Mouse (Mus musculus) left cerebral cortex, postnatal 25 days (tissue): ENCODE results near the gene Ptrh1. TPM values are rescaled to one million over a fixed set of nuclear protein-coding genes. Genes with fewer than 3 reads are reported as not detected.

Source experiments
- DNase-seq, 2 experiments: peaks; one replicate each; pipeline ENCODE4 v3.0.0; 2022; ENCODE audit warnings: low spot score in 2 of 2, mixed read lengths in 1 of 2
- intact Hi-C: fragments of 180-260 bp; cut with DNase I; formaldehyde crosslinking; loops from one replicate; pipeline ENCODE4 v1.15.1; 2025
- total RNA-seq, 2 experiments: library from RNA; stranded (reverse); gene quantifications; 2 replicates each; pipeline ENCODE4 v1.2.3; 2021

Ptrh1 gene
- total RNA-seq, 2 experiments from 2014 or later, result 7.3 to 8.2 TPM

- intact Hi-C loops, result no loop called here
- DNase-seq, result no peak
Measured at GRCm38 (mm10) chr2:32825796-32826195, 50.2 kb downstream of the Ptrh1 start.

Other genes with a start within 250 kb of the Ptrh1 start
- gene Fam102a, start 240.5 kb upstream of the Ptrh1 start, total RNA-seq, result 10 to 100 TPM; 52.2 to 57.8 TPM
- gene Dpm2, start 204.9 kb upstream of the Ptrh1 start, total RNA-seq, result 10 to 100 TPM; 76.1 to 81.8 TPM
- gene Pip5kl1, start 201.0 kb upstream of the Ptrh1 start, total RNA-seq, result 1 to 10 TPM; 7.5 to 8.3 TPM
- under 1 TPM; 0.80 to 0.94 TPM for gene 9430097D07Rik, start 200.1 kb upstream of the Ptrh1 start, total RNA-seq
- gene St6galnac4, start 188.7 kb upstream of the Ptrh1 start, total RNA-seq, result 10 to 100 TPM; 40.1 to 41.1 TPM
- 100 to 1,000 TPM; 112 to 117 TPM for gene St6galnac6, start 176.1 kb upstream of the Ptrh1 start, total RNA-seq
- 100 to 1,000 TPM; 157 to 159 TPM for gene Ak1, start 154.0 kb upstream of the Ptrh1 start, total RNA-seq
- 10 to 100 TPM; 21.9 to 25.0 TPM for gene Eng, start 129.2 kb upstream of the Ptrh1 start, total RNA-seq
- 1 to 10 TPM; 7.1 to 9.4 TPM for gene Fpgs, start 71.6 kb upstream of the Ptrh1 start, total RNA-seq
- 100 to 1,000 TPM; 114 to 118 TPM for gene Cdk9, start 62.7 kb upstream of the Ptrh1 start, total RNA-seq
- gene Sh2d3c, start 54.7 kb upstream of the Ptrh1 start, total RNA-seq, result 10 to 100 TPM; 27.8 to 30.8 TPM
- gene 6330409D20Rik, start 34.8 kb upstream of the Ptrh1 start, total RNA-seq, result 1 to 10 TPM; 2.3 to 2.4 TPM
- gene Tor2a, start 18.6 kb upstream of the Ptrh1 start, total RNA-seq, result 10 to 100 TPM; 29.9 to 31.0 TPM
- gene Ttc16, start 153 bp upstream of the Ptrh1 start, total RNA-seq, result under 1 TPM; 0.27 to 0.87 TPM
- gene Cfap157, start 8.6 kb downstream of the Ptrh1 start, total RNA-seq, result under 1 TPM in 1 of 2 experiments, not detected in 1; 0.62 TPM
- 1,000 to 10,000 TPM in 1 of 2 experiments, 100 to 1,000 TPM in 1; 957 to 1,021 TPM for gene Stxbp1, start 71.5 kb downstream of the Ptrh1 start, total RNA-seq
- 10 to 100 TPM; 20.8 to 24.6 TPM for gene Fam129b, start 100.3 kb downstream of the Ptrh1 start, total RNA-seq
- gene Rpl12, start 185.8 kb downstream of the Ptrh1 start, total RNA-seq, result 100 to 1,000 TPM; 103 to 104 TPM
- gene Lrsam1, start 185.8 kb downstream of the Ptrh1 start, total RNA-seq, result 10 to 100 TPM; 35.4 to 43.8 TPM
- 10 to 100 TPM; 23.6 to 27.0 TPM for gene Slc2a8, start 206.3 kb downstream of the Ptrh1 start, total RNA-seq